Mouse (Mus musculus): ENCODE measurements at regions not wholly inside any gene's neighbourhood (a gene's known extent, or its start where the extent isn't known, plus 50 kb on each side); places are given as distances from the start of the nearest gene placed in this dataset.
A peak's percentile ranks its signal among the peaks of the same experiment; 100 is the strongest.

DNA sequence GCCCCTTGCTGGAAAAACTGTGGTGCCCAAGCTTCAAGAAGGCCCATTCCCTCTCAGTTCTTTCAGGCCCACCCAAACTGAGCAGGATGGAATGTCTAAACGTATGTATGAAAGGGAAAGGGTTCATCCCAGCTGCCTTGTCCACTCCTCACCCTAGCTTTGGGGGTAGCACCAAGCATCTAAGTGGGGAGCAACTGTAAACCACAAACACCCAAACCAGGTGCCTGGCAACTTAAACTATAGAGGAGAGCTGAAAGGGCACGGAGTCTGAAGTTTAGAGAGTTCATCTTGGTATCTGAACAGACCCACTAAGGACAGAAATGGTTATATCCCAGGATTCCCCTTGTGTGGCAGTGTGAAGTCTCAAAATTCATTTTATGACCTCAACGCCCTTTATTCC is 90.1 kb upstream of the Ssbp2 start:
- no peak for DNase-seq (ENCODE audit: low read depth)

DNA sequence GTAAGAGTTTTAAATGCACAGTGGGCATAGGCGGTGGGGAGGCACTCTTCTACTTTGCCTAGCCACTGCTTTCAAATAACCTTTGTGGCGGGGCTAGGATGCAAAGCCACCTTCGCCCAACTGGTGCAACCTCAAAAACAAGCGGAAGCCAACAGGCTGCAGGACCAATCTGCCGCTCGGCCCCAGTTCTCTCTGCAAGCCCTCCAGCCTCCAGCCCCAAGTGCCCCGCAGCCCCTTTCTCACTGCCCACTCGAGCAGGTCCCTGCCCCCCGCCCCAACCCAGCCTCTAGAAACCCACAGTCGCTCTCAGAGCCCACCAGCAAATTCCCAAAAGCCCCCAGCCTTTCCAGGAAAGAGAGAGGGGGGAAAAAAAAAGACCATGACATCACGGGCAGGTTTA is 89.6 kb upstream of the Ssbp2 start:
- DNase-seq (ENCODE audit: low read depth): no peak

DNA sequence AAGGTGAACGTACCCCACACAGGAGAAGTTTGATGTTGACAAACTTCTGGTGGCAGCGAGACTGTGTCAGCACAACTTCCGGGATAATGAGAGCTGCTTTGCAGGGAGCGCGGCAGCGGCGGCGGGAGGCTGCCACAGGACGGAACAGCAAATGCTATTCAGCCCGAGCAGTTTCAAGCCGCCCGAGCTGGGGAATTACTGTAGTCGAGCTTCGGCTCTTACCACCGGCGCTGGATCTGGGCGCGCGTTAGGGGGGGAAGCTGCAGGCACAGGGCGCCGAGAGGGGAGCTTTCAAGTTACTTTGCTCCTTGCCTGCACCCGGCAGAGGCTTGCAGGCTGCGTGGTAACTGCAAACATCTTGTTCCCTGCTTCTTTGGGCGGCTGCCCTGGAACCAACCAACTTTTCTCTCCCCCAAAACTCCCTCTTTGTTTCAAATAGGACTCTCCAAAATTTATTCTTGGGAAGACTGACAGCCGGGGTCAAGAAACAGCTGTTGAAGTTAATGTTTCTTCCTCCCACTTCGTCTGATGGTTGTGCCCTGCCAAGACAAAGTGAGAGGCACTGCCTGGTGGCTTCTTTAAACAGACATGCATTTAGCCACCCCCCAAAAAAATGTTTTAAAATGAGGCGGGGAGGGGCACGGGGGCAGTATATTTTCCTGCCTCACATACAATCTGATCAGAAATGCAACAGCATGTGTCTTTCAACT is 89.0 kb upstream of the Ssbp2 start:
- peak; percentile 85 for DNase-seq (ENCODE audit: low read depth)

GRCm38 (mm10) chr13:91371596-91371987 is 88.5 kb upstream of the Ssbp2 start:
- no peak for DNase-seq (ENCODE audit: low read depth)

GRCm38 (mm10) chr13:91372130-91372875 is 87.8 kb upstream of the Ssbp2 start:
- DNase-seq (ENCODE audit: low read depth): no peak

GRCm38 (mm10) chr13:91374141-91374540 is 85.9 kb upstream of the Ssbp2 start:
- DNase-seq (ENCODE audit: low read depth): no peak

GRCm38 (mm10) chr13:91376556-91376955 is 83.5 kb upstream of the Ssbp2 start:
- no peak for DNase-seq (ENCODE audit: low read depth)

DNA sequence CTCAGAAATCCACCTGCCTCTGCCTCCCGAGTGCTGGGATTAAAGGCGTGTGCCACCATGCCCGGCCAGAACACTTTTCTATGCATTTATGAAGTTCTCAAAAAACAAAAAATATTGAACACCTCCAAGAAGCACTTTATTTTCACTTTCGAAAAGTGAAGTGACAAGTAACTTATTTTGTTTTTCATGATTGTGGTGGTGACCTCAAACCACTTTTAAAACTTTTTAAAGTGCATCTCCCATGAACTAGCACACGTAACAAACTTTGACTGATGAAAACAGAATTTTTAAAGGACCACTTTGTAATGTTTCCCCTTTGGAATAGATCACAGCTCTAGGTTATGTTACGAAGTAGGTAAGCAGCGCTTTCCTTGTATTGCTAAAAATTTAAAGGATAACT is 82.7 kb upstream of the Ssbp2 start:
- DNase-seq (ENCODE audit: low read depth): no peak

GRCm38 (mm10) chr13:91377972-91378371 is 82.1 kb upstream of the Ssbp2 start:
- no peak for DNase-seq (ENCODE audit: low read depth)

GRCm38 (mm10) chr13:91385393-91385792 is 74.7 kb upstream of the Ssbp2 start:
- DNase-seq (ENCODE audit: low read depth): no peak

- no peak for DNase-seq (ENCODE audit: low read depth)
These were observed 72.2 kb upstream of the Ssbp2 start for GRCm38 (mm10) chr13:91387913-91388312.

DNA sequence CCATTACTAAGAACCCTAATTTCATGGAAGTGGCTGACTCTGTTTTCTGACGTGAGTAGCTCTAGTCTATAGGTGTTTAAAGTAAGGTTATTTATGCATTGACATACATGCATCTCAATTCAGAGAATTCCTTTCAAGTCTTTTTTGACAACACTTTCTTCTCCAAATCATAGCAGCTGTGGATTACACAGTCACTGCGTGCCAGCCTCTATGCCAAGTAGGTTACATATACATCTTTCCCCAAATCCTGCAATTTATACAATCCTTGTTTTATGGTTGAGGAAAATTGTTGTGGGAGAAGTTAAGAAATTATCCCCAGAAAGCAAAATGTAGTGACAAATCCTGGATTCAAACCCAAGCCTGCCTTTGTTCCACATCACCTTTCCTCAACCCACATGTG is 56.5 kb upstream of the Ssbp2 start:
- DNase-seq (ENCODE audit: low read depth): no peak

- no peak for DNase-seq (ENCODE audit: low read depth)
These were observed 55.1 kb upstream of the Ssbp2 start for GRCm38 (mm10) chr13:91405027-91405426.

GRCm38 (mm10) chr13:91410116-91410515 is 50.0 kb upstream of the Ssbp2 start:
- DNase-seq (ENCODE audit: low read depth): no peak

Measured in c-Kit-positive CD71-negative TER-119-negative erythroid progenitor cells, embryonic 14.5 days (primary cell).